Mouse (Mus musculus) liver, embryonic 16.5 days (tissue): ENCODE measurements around the gene Clec12a. TPM values are rescaled to one million over a fixed set of nuclear protein-coding genes. Genes with fewer than 3 reads are reported as not detected.
A peak's percentile ranks its signal among the peaks of the same experiment; 100 is the strongest.

Experiments used
- ATAC-seq: fragments of 200-750 bp; cut with Nextera tagmentation; 2 replicates; pipeline ENCODE4 v1.8.0; 2017; ENCODE audit warnings: low read depth, mild to moderate bottlenecking, moderate number of reproducible peaks, moderate library complexity
- H3K27ac ChIP-seq: fragments of 300-500 bp; sonication (generic); 2 replicates; pipeline ENCODE4 v1.5.1; 2014; ENCODE audit warnings: mild to moderate bottlenecking, low read length
- H3K27me3 ChIP-seq: fragments of 300-500 bp; sonication (generic); 2 replicates; pipeline ENCODE4 v1.6.1; 2014; ENCODE audit warnings: low read depth, low read length, mixed read lengths; ENCODE audit not compliant: control insufficient read depth, insufficient read depth
- H3K36me3 ChIP-seq: fragments of 300-500 bp; sonication (generic); 2 replicates; pipeline ENCODE4 v1.6.1; 2014; ENCODE audit warnings: mild to moderate bottlenecking; ENCODE audit not compliant: control insufficient read depth, insufficient read depth
- H3K4me1 ChIP-seq: fragments of 300-500 bp; sonication (generic); 2 replicates; pipeline ENCODE4 v1.6.1; 2014; ENCODE audit warnings: low read depth, low read length, mixed read lengths; ENCODE audit not compliant: control insufficient read depth
- H3K4me2 ChIP-seq: fragments of 300-500 bp; sonication (generic); 2 replicates; pipeline ENCODE4 v1.6.1; 2014; ENCODE audit warnings: low read depth, low read length, mixed read lengths
- H3K4me3 ChIP-seq: fragments of 300-500 bp; sonication (generic); 2 replicates; pipeline ENCODE4 v1.5.1; 2014; ENCODE audit warnings: low read depth, mild to moderate bottlenecking, low read length
- H3K9ac ChIP-seq: fragments of 300-500 bp; sonication (generic); 2 replicates; pipeline ENCODE4 v1.6.1; 2014; ENCODE audit warnings: low read depth, low read length
- H3K9me3 ChIP-seq: fragments of 300-500 bp; sonication (generic); replicated peaks from 2 replicates; pipeline ENCODE4 v1.6.1; 2016; ENCODE audit warnings: low read length; ENCODE audit not compliant: control insufficient read depth
- WGBS: fragments of 180-500 bp; shearing (Covaris S2); extraction: QIAGEN DNeasy Blood & Tissue Kit; methylation state at CpG from one replicate; pipeline ENCODE4 v1.1.7; 2014; ENCODE audit not compliant: insufficient replicate concordance; 5-methylcytosine and 5-hydroxymethylcytosine counted together
- polyA plus RNA-seq: library from polyadenylated mRNA; unstranded; fragments of >200 nt; fragmentation: Nextera tagmentation; extraction: Ambion mirVana; gene quantifications from 2 replicates; pipeline ENCODE4 v1.2.1, GENCODE M21; 2015

Clec12a gene
- polyA plus RNA-seq, 1 experiment from 2014 or later: 13.1 TPM

- no peak for ATAC-seq
- Histone ChIP-seq H3K9me3 (no peaks in the 10 kb centered on the region), H3K27me3 (no peaks in the 10 kb centered on the region), H3K36me3 (no peaks in the 10 kb centered on the region), H3K9ac (no peak overlapping the region), H3K4me2 (no peak overlapping the region), H3K4me3 (no peak overlapping the region), H3K4me1 (no peaks in the 10 kb centered on the region), H3K27ac (no peak overlapping the region)
- 79% methylated on average over 2 of the region's 2 CpGs for WGBS
Observed at GRCm38 (mm10) chr6:129359515-129359914, 17.0 kb downstream of the Clec12a start.

- no peak for ATAC-seq
- H3K9me3 ChIP-seq: no peaks in the 10 kb centered on the region
- 40% methylated on average over 1 of the region's 1 CpGs for whole genome bisulfite sequencing
Observed at GRCm38 (mm10) chr6:129363942-129364341, 21.5 kb downstream of the Clec12a start.

GRCm38 (mm10) chr6:129365959-129366359 is 23.5 kb downstream of the Clec12a start:
- Histone ChIP-seq H3K27ac (no peak overlapping the region), H3K36me3 (no peaks in the 10 kb centered on the region), H3K4me3 (no peak overlapping the region), H3K4me2 (no peak overlapping the region), H3K4me1 (no peaks in the 10 kb centered on the region), H3K9me3 (no peaks in the 10 kb centered on the region), H3K9ac (no peak overlapping the region), H3K27me3 (no peaks in the 10 kb centered on the region)
- WGBS: 7% methylated on average over 6 of the region's 6 CpGs
- ATAC-seq: 0 out of 2 replicates have a peak, but pooled peaks have one; percentile 13

More at GRCm38 (mm10) chr6:129363942-129364341, 21.5 kb downstream of the Clec12a start:
- Histone ChIP-seq H3K27ac (no peak overlapping the region), H3K36me3 (no peaks in the 10 kb centered on the region), H3K4me2 (no peak overlapping the region), H3K4me3 (no peak overlapping the region), H3K9ac (no peak overlapping the region), H3K27me3 (no peaks in the 10 kb centered on the region), H3K4me1 (no peaks in the 10 kb centered on the region)

GRCm38 (mm10) chr6:129369374-129370132 is 27.1 kb downstream of the Clec12a start:
- no peaks in the 10 kb centered on the region for H3K36me3 ChIP-seq
- H3K4me3 ChIP-seq: no peak overlapping the region
- no peaks in the 10 kb centered on the region for H3K4me1 ChIP-seq
- H3K9me3 ChIP-seq: no peaks in the 10 kb centered on the region
- ATAC-seq: no peak
- no peak overlapping the region for H3K4me2 ChIP-seq
- H3K27me3 ChIP-seq: no peaks in the 10 kb centered on the region
- H3K9ac ChIP-seq: no peak overlapping the region
- 55% methylated on average over 7 of the region's 7 CpGs for WGBS
- H3K27ac ChIP-seq: no peak overlapping the region

- no peaks in the 10 kb centered on the region for H3K9me3 ChIP-seq
- no peaks in the 10 kb centered on the region for H3K27me3 ChIP-seq
- H3K4me3 ChIP-seq: no peak overlapping the region
- 17% methylated on average over 2 of the region's 2 CpGs for WGBS
- H3K36me3 ChIP-seq: no peaks in the 10 kb centered on the region
- no peak overlapping the region for H3K9ac ChIP-seq
- H3K4me2 ChIP-seq: no peak overlapping the region
- H3K27ac ChIP-seq: no peak overlapping the region
- no peak for ATAC-seq
- H3K4me1 ChIP-seq: no peaks in the 10 kb centered on the region
Observed at GRCm38 (mm10) chr6:129374937-129375471, 32.5 kb downstream of the Clec12a start.

- Histone ChIP-seq H3K36me3 (no peaks in the 10 kb centered on the region), H3K4me3 (no peak overlapping the region), H3K9me3 (no peaks in the 10 kb centered on the region), H3K27ac (no peak overlapping the region), H3K4me1 (no peaks in the 10 kb centered on the region), H3K27me3 (no peaks in the 10 kb centered on the region), H3K4me2 (no peak overlapping the region), H3K9ac (no peak overlapping the region)
- 69% methylated on average over 4 of the region's 4 CpGs for WGBS
- no peak for ATAC-seq
Observed at GRCm38 (mm10) chr6:129380454-129380853, 38.0 kb downstream of the Clec12a start.

- no peaks in the 10 kb centered on the region for H3K36me3 ChIP-seq
- ATAC-seq: peak; percentile 43; the same call in 1 of the 2 replicates
- no peaks in the 10 kb centered on the region for H3K27me3 ChIP-seq
- H3K4me1 ChIP-seq: no peaks in the 10 kb centered on the region
- H3K9me3 ChIP-seq: no peaks in the 10 kb centered on the region
- no peak overlapping the region for H3K4me2 ChIP-seq
- H3K9ac ChIP-seq: no peak overlapping the region
- WGBS: 29% methylated on average over 1 of the region's 1 CpGs
- H3K27ac ChIP-seq: no peak overlapping the region
- no peak overlapping the region for H3K4me3 ChIP-seq
Observed at GRCm38 (mm10) chr6:129381736-129382135, 39.2 kb downstream of the Clec12a start.

GRCm38 (mm10) chr6:129383466-129383865 is 41.0 kb downstream of the Clec12a start:
- Histone ChIP-seq H3K4me2 (no peak overlapping the region), H3K4me1 (no peaks in the 10 kb centered on the region), H3K9ac (no peak overlapping the region), H3K4me3 (no peak overlapping the region), H3K9me3 (no peaks in the 10 kb centered on the region), H3K27me3 (no peaks in the 10 kb centered on the region), H3K36me3 (no peaks in the 10 kb centered on the region), H3K27ac (no peak overlapping the region)
- 83% methylated on average over 3 of the region's 3 CpGs for WGBS
- ATAC-seq: no peak

GRCm38 (mm10) chr6:129385000-129385399 is 42.5 kb downstream of the Clec12a start:
- no peak for ATAC-seq
- Histone ChIP-seq H3K9me3 (no peaks in the 10 kb centered on the region), H3K4me3 (no peak overlapping the region), H3K9ac (no peak overlapping the region), H3K27me3 (no peaks in the 10 kb centered on the region), H3K27ac (no peak overlapping the region), H3K36me3 (no peaks in the 10 kb centered on the region), H3K4me1 (no peaks in the 10 kb centered on the region), H3K4me2 (no peak overlapping the region)
- 69% methylated on average over 4 of the region's 4 CpGs for WGBS
